Mouse (Mus musculus) kidney, embryonic 14.5 days (tissue): ENCODE results near the gene Hsf5. TPM values are rescaled to one million over a fixed set of nuclear protein-coding genes. Genes with fewer than 3 reads are reported as not detected.

Source experiments
- ATAC-seq: fragments of 200-750 bp; cut with Nextera tagmentation; 2 replicates; pipeline ENCODE4 v1.8.0; 2017; ENCODE audit warnings: moderate number of reproducible peaks, mild to moderate bottlenecking, moderate TSS enrichment, moderate library complexity; ENCODE audit not compliant: low FRiP score, low TSS enrichment
- H3K27ac ChIP-seq: fragments of 300-500 bp; sonication (generic); 2 replicates; pipeline ENCODE4 v1.5.1; 2014; ENCODE audit warnings: low read depth, mild to moderate bottlenecking, low read length, moderate library complexity, mixed read lengths
- H3K27me3 ChIP-seq: fragments of 300-500 bp; sonication (generic); 2 replicates; pipeline ENCODE4 v1.6.1; 2014; ENCODE audit warnings: mild to moderate bottlenecking, low read length; ENCODE audit not compliant: control insufficient read depth, insufficient read depth
- H3K36me3 ChIP-seq: fragments of 300-500 bp; sonication (generic); 2 replicates; pipeline ENCODE4 v1.6.1; 2014; ENCODE audit warnings: low read length, mixed read lengths; ENCODE audit not compliant: control insufficient read depth, insufficient read depth
- H3K4me1 ChIP-seq: fragments of 300-500 bp; sonication (generic); 2 replicates; pipeline ENCODE4 v1.6.1; 2014; ENCODE audit warnings: low read length, mixed read lengths; ENCODE audit not compliant: control insufficient read depth, insufficient read depth
- H3K4me2 ChIP-seq: fragments of 300-500 bp; sonication (generic); replicated peaks from 2 replicates; pipeline ENCODE4 v1.6.1; 2014; ENCODE audit warnings: low read depth, mild to moderate bottlenecking, low read length
- H3K4me3 ChIP-seq: fragments of 300-500 bp; sonication (generic); 2 replicates; pipeline ENCODE4 v1.5.1; 2014; ENCODE audit warnings: mild to moderate bottlenecking, low read length
- H3K9ac ChIP-seq: fragments of 300-500 bp; sonication (generic); 2 replicates; pipeline ENCODE4 v1.6.1; 2014; ENCODE audit warnings: low read depth, mild to moderate bottlenecking, low read length, moderate library complexity
- H3K9me3 ChIP-seq: fragments of 300-500 bp; sonication (generic); 2 replicates; pipeline ENCODE4 v1.6.1; 2016; ENCODE audit warnings: low read length; ENCODE audit not compliant: control insufficient read depth
- WGBS: fragments of 180-500 bp; shearing (Covaris S2); extraction: QIAGEN DNeasy Blood & Tissue Kit; methylation state at CpG from one replicate; pipeline ENCODE4 v1.1.7; 2014; 5-methylcytosine and 5-hydroxymethylcytosine counted together
- polyA plus RNA-seq: library from polyadenylated mRNA; unstranded; fragments of >200 nt; fragmentation: Nextera tagmentation; extraction: Ambion mirVana; gene quantifications from 2 replicates; pipeline ENCODE4 v1.2.1, GENCODE M21; 2014

The Hsf5 gene
- polyA plus RNA-seq, 1 experiment from 2014 or later, result 0.24 TPM

- WGBS, result 87% methylated on average over 5 of the region's 5 CpGs
- Histone ChIP-seq H3K4me1 (peaks cover 24% of the 10 kb centered on the region), H3K4me3 (no peak overlapping the region), H3K9ac (no peak overlapping the region), H3K4me2 (no peak overlapping the region), H3K27ac (no peak overlapping the region), H3K36me3 (no peaks in the 10 kb centered on the region), H3K27me3 (no peaks in the 10 kb centered on the region), H3K9me3 (no peaks in the 10 kb centered on the region)
- ATAC-seq, result no peak
Measured at GRCm38 (mm10) chr11:87587211-87587874, 29.6 kb upstream of the Hsf5 start.

GRCm38 (mm10) chr11:87589605-87590004, 27.4 kb upstream of the Hsf5 start:
- Histone ChIP-seq H3K9me3 (no peaks in the 10 kb centered on the region), H3K36me3 (peaks cover 4% of the 10 kb centered on the region; the same call in 1 of the 2 replicates), H3K4me3 (no peak overlapping the region), H3K27me3 (no peaks in the 10 kb centered on the region), H3K27ac (no peak overlapping the region), H3K4me1 (peaks cover 37% of the 10 kb centered on the region), H3K9ac (no peak overlapping the region), H3K4me2 (no peak overlapping the region)
- no peak for ATAC-seq
- WGBS, result 91% methylated on average over 8 of the region's 8 CpGs

- ATAC-seq, result no peak
- peak overlapping the region; percentile 93 for H3K9ac ChIP-seq
- peaks cover 38% of the 10 kb centered on the region for H3K4me1 ChIP-seq
- H3K9me3 ChIP-seq, result no peaks in the 10 kb centered on the region
- H3K4me2 ChIP-seq, result peak overlapping the region; percentile 79
- peak overlapping the region; percentile 96 for H3K27ac ChIP-seq
- 1% methylated on average over 25 of the region's 25 CpGs for WGBS
- H3K4me3 ChIP-seq, result peak overlapping the region; percentile 84
- peaks cover 4% of the 10 kb centered on the region; the same call in 1 of the 2 replicates for H3K36me3 ChIP-seq
- no peaks in the 10 kb centered on the region for H3K27me3 ChIP-seq
Measured at GRCm38 (mm10) chr11:87590841-87591525, 26.0 kb upstream of the Hsf5 start.

GRCm38 (mm10) chr11:87591526-87592353, 25.2 kb upstream of the Hsf5 start, which contains the start of gene Mtmr4:
Gene Mtmr4 (plus strand): TSS chr11:87592162.
- Histone ChIP-seq H3K4me3 (peak within 1 kb of the TSS; percentile 84), H3K4me1 (peaks cover 46% of the 10 kb centered on the region), H3K36me3 (peaks cover 5% of the 10 kb centered on the region), H3K9me3 (no peaks in the 10 kb centered on the region), H3K27ac (peak within 1 kb of the TSS; percentile 96), H3K4me2 (peak within 1 kb of the TSS; percentile 91), H3K27me3 (no peaks in the 10 kb centered on the region), H3K9ac (peak within 1 kb of the TSS; percentile 93)
- peak; percentile 97 for ATAC-seq
- WGBS, result under 1% methylated on average over 59 of the region's 61 CpGs

- Histone ChIP-seq H3K36me3 (peaks cover 11% of the 10 kb centered on the region), H3K4me3 (peak overlapping the region; percentile 82), H3K9ac (peak overlapping the region; percentile 89), H3K4me2 (peak overlapping the region; percentile 91), H3K9me3 (no peaks in the 10 kb centered on the region), H3K27ac (peak overlapping the region; percentile 94), H3K4me1 (peaks cover 50% of the 10 kb centered on the region), H3K27me3 (no peaks in the 10 kb centered on the region)
- WGBS, result under 1% methylated on average over 14 of the region's 15 CpGs
- no peak for ATAC-seq
Measured at GRCm38 (mm10) chr11:87592354-87592695, 24.6 kb upstream of the Hsf5 start.

- peaks cover 50% of the 10 kb centered on the region for H3K4me1 ChIP-seq
- H3K9ac ChIP-seq, result peak overlapping the region; percentile 89
- H3K9me3 ChIP-seq, result no peaks in the 10 kb centered on the region
- no peak for ATAC-seq
- H3K4me2 ChIP-seq, result peak overlapping the region; percentile 91
- H3K27ac ChIP-seq, result peak overlapping the region; percentile 94
- peaks cover 17% of the 10 kb centered on the region for H3K36me3 ChIP-seq
- no peaks in the 10 kb centered on the region for H3K27me3 ChIP-seq
- peak overlapping the region; percentile 82 for H3K4me3 ChIP-seq
- 35% methylated on average over 13 of the region's 13 CpGs for WGBS
Measured at GRCm38 (mm10) chr11:87592713-87593598, 24.0 kb upstream of the Hsf5 start.

GRCm38 (mm10) chr11:87595327-87595841, 21.6 kb upstream of the Hsf5 start:
- Histone ChIP-seq H3K27ac (peak overlapping the region; percentile 80), H3K27me3 (no peaks in the 10 kb centered on the region), H3K9me3 (no peaks in the 10 kb centered on the region), H3K4me1 (peaks cover 40% of the 10 kb centered on the region), H3K9ac (peak overlapping the region; percentile 81), H3K36me3 (peaks cover 41% of the 10 kb centered on the region), H3K4me2 (peak overlapping the region; percentile 92), H3K4me3 (peak overlapping the region; percentile 78)
- 1% methylated on average over 22 of the region's 37 CpGs for WGBS
- ATAC-seq, result peak; percentile 71

- H3K27ac ChIP-seq, result peak overlapping the region; percentile 80
- H3K4me1 ChIP-seq, result peaks cover 36% of the 10 kb centered on the region
- ATAC-seq, result no peak
- H3K27me3 ChIP-seq, result no peaks in the 10 kb centered on the region
- peak overlapping the region; percentile 92 for H3K4me2 ChIP-seq
- peak overlapping the region; percentile 81 for H3K9ac ChIP-seq
- peak overlapping the region; percentile 78 for H3K4me3 ChIP-seq
- peaks cover 47% of the 10 kb centered on the region for H3K36me3 ChIP-seq
- H3K9me3 ChIP-seq, result no peaks in the 10 kb centered on the region
- WGBS, result 9% methylated on average over 7 of the region's 7 CpGs
Measured at GRCm38 (mm10) chr11:87595976-87596375, 21.0 kb upstream of the Hsf5 start.
